Mouse (Mus musculus): Measurements from ENCODE around the gene Gm5129. TPM values are rescaled to one million over a fixed set of nuclear protein-coding genes. Genes with fewer than 3 reads are reported as not detected.

The Gm5129 gene
- polyA plus RNA-seq, 1 experiment from 2014 or later: not detected

DNA sequence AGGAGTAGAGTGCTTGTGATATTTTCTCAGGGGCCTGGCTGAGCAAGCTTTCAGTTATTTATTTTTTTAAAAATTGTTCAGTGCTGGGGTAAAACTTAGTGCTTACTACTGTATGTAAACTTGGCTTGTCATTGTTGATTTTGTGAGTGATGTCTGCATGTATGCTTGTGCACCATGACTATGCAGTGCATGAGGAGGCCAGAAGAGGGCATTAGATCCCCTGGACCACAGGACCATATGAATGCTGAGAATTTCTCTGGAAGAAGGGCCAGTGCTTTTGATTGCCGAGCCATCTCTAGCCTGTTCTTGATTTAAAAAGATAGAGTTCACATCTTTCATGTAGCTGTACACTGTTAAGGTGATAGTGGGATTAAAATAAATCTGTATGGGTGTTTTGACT is 35.2 kb upstream of the Gm5129 start:
- H3K27ac ChIP-seq (ENCODE audit: low read depth, low read length): no peak overlapping the region
- H3K4me3 ChIP-seq (ENCODE audit: low read depth, low read length): no peak overlapping the region
- no peaks in the 10 kb centered on the region for H3K36me3 ChIP-seq (ENCODE audit: control insufficient read depth, insufficient read depth, low read length)

DNA sequence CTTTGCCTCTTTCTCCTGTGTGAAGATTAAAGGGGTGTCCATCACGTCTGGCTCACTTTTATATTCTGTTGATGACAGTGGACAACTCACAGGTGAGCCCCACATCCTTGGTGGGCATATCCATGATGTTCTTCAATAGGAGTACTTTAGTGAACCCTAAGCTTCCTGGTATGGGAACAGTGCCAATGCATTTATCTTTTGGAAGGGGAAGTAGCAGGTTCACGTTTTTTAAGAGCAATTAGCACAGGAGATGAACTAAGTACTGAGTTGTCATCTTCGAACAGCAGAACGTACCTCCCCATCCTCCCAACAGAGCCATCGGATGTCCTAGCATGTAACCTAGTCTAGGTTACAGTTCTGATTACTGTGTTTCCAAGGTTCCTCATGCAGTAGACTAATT is 23.6 kb upstream of the Gm5129 start:
- H3K4me1 ChIP-seq (replicated peaks; ENCODE audit: control insufficient read depth, insufficient read depth, low read length): no peaks in the 10 kb centered on the region
- H3K27ac ChIP-seq (ENCODE audit: low read depth, low read length): no peak overlapping the region
- H3K9ac ChIP-seq (ENCODE audit: low read depth, low read length): no peak overlapping the region
- H3K9me3 ChIP-seq (ENCODE audit: control insufficient read depth, low read length): no peaks in the 10 kb centered on the region
- DNase-seq (ENCODE audit: low spot score) (no peak), ATAC-seq (ENCODE audit: low FRiP score) (no peak)
- H3K4me2 ChIP-seq (replicated peaks; ENCODE audit: low read depth, low read length): no peak overlapping the region
- no peaks in the 10 kb centered on the region for H3K27me3 ChIP-seq (ENCODE audit: control insufficient read depth, insufficient read depth, low read length)
- no peak overlapping the region for H3K4me3 ChIP-seq (ENCODE audit: low read depth, low read length)
- 92% methylated on average over 5 of the region's 5 CpGs for WGBS
- H3K36me3 ChIP-seq (ENCODE audit: control insufficient read depth, insufficient read depth, low read length): peaks cover under 1% of the 10 kb centered on the region; the same call in 1 of the 2 replicates

More for the DNA sequence above, 35.2 kb upstream of the Gm5129 start:
- H3K27me3 ChIP-seq (ENCODE audit: control insufficient read depth, insufficient read depth, low read length): no peaks in the 10 kb centered on the region
- peak; percentile 22 for DNase-seq (ENCODE audit: low spot score)
- H3K9me3 ChIP-seq (ENCODE audit: control insufficient read depth, low read length): no peaks in the 10 kb centered on the region
- H3K4me1 ChIP-seq (replicated peaks; ENCODE audit: control insufficient read depth, insufficient read depth, low read length): no peaks in the 10 kb centered on the region
- no peak overlapping the region for H3K4me2 ChIP-seq (replicated peaks; ENCODE audit: low read depth, low read length)
- H3K9ac ChIP-seq (ENCODE audit: low read depth, low read length): no peak overlapping the region
- WGBS: 82% methylated on average over 1 of the region's 1 CpGs
- ATAC-seq (ENCODE audit: low FRiP score): no peak

DNA sequence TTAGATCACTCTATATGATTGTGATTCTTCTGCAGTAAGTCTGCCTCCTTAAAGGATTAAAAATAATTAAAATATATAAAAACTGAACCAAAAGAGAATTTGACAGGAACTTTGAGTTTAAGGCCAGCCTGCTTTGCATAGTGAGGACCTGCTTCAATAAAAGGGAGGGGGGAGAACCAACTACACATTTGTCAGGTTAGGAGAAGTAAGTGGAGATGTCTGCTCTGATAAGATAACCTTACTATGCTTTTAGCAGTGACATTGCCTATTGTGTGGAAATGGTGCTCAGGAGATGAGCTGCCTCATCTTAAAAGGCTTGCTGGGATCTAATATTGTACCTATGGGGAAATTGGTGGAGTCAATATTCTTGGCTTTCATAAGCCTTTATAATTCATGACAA is 17.2 kb upstream of the Gm5129 start:
- Histone ChIP-seq H3K9ac (ENCODE audit: low read depth, low read length) (no peak overlapping the region), H3K4me3 (ENCODE audit: low read depth, low read length) (no peak overlapping the region), H3K27ac (ENCODE audit: low read depth, low read length) (no peak overlapping the region), H3K36me3 (ENCODE audit: control insufficient read depth, insufficient read depth, low read length) (peaks cover 11% of the 10 kb centered on the region; the same call in 1 of the 2 replicates), H3K27me3 (ENCODE audit: control insufficient read depth, insufficient read depth, low read length) (no peaks in the 10 kb centered on the region), H3K4me1 (replicated peaks; ENCODE audit: control insufficient read depth, insufficient read depth, low read length) (no peaks in the 10 kb centered on the region), H3K4me2 (replicated peaks; ENCODE audit: low read depth, low read length) (no peak overlapping the region), H3K9me3 (ENCODE audit: control insufficient read depth, low read length) (no peaks in the 10 kb centered on the region)
- ATAC-seq (ENCODE audit: low FRiP score) (no peak), DNase-seq (ENCODE audit: low spot score) (no peak)

DNA sequence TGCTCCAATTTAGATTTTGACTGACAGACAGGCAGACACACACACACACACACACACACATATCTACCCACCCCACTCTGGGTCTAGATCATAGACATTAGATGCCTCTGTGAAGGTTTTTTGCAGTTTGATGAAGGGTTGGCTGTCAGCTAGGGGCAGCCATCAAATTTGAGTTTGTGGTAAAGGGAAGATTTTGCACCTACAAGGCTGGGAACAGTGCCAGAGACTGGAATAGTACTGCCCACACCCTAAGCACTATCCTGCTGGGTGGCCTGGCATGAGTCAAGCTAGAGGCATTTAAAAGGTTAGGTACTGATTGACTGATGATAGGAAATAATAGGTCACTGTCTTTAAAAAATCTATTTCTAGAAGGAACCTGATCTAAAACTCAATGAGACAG is 15.6 kb upstream of the Gm5129 start:
- Histone ChIP-seq H3K9me3 (ENCODE audit: control insufficient read depth, low read length) (no peaks in the 10 kb centered on the region), H3K36me3 (ENCODE audit: control insufficient read depth, insufficient read depth, low read length) (peaks cover 11% of the 10 kb centered on the region; the same call in 1 of the 2 replicates), H3K27me3 (ENCODE audit: control insufficient read depth, insufficient read depth, low read length) (no peaks in the 10 kb centered on the region), H3K9ac (ENCODE audit: low read depth, low read length) (no peak overlapping the region), H3K4me2 (replicated peaks; ENCODE audit: low read depth, low read length) (no peak overlapping the region), H3K4me3 (ENCODE audit: low read depth, low read length) (no peak overlapping the region), H3K4me1 (replicated peaks; ENCODE audit: control insufficient read depth, insufficient read depth, low read length) (no peaks in the 10 kb centered on the region), H3K27ac (ENCODE audit: low read depth, low read length) (no peak overlapping the region)
- no peak for DNase-seq (ENCODE audit: low spot score)
- no peak for ATAC-seq (ENCODE audit: low FRiP score)

DNA sequence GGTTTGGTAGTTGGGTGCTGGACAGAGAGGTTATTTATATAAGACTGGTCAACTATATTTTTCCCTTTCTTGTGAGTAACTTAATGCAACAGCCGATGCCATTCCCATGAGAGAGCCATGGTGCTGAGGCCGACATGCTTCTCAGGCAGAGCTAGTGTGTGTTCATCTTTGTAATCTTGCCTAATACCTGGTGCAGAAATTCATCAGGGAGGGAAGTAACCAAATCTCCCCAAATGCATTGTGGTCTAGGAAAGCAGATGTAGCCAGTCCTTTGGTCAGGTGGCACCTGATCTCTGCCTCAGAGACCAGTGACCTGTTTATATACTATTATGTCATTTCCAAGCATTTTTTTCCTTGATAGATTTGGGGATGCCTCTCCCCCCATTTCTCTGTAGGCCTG is 11.9 kb upstream of the Gm5129 start:
- Histone ChIP-seq H3K4me1 (replicated peaks; ENCODE audit: control insufficient read depth, insufficient read depth, low read length) (no peaks in the 10 kb centered on the region), H3K27me3 (ENCODE audit: control insufficient read depth, insufficient read depth, low read length) (no peaks in the 10 kb centered on the region), H3K27ac (ENCODE audit: low read depth, low read length) (no peak overlapping the region), H3K4me3 (ENCODE audit: low read depth, low read length) (no peak overlapping the region), H3K36me3 (ENCODE audit: control insufficient read depth, insufficient read depth, low read length) (peaks cover 9% of the 10 kb centered on the region; the same call in 1 of the 2 replicates), H3K9ac (ENCODE audit: low read depth, low read length) (no peak overlapping the region), H3K4me2 (replicated peaks; ENCODE audit: low read depth, low read length) (no peak overlapping the region), H3K9me3 (ENCODE audit: control insufficient read depth, low read length) (no peaks in the 10 kb centered on the region)
- 96% methylated on average over 2 of the region's 2 CpGs for whole genome bisulfite sequencing
- ATAC-seq (ENCODE audit: low FRiP score) (no peak), DNase-seq (ENCODE audit: low spot score) (no peak)

DNA sequence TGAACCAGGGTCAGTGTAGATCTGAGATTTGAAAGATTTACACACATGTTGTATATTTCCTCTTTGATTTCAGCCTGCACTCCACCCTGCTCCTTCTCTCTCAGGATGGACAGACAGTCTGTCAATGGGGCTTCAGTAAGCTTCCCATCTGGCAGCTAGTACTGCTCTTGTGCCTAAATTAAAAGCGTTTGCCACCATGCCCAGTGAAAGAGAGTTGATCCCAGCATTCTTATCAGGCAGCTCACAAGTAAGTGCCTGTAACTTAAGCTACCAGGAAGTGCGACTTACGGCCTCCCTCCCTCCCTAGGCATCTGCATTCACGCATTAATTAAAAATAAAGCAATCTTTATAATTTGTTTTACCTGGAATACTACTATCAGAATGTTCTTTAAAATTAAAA is 5.4 kb upstream of the Gm5129 start:
- no peak for ATAC-seq (ENCODE audit: low FRiP score)
- no peak for DNase-seq (ENCODE audit: low spot score)
- no peaks in the 10 kb centered on the region for H3K27me3 ChIP-seq (ENCODE audit: control insufficient read depth, insufficient read depth, low read length)
- H3K9ac ChIP-seq (ENCODE audit: low read depth, low read length): no peak overlapping the region
- H3K4me2 ChIP-seq (replicated peaks; ENCODE audit: low read depth, low read length): no peak overlapping the region
- WGBS: 84% methylated on average over 4 of the region's 4 CpGs
- H3K27ac ChIP-seq (ENCODE audit: low read depth, low read length): no peak overlapping the region
- no peak overlapping the region for H3K4me3 ChIP-seq (ENCODE audit: low read depth, low read length)
- H3K36me3 ChIP-seq (ENCODE audit: control insufficient read depth, insufficient read depth, low read length): no peaks in the 10 kb centered on the region
- H3K4me1 ChIP-seq (replicated peaks; ENCODE audit: control insufficient read depth, insufficient read depth, low read length): no peaks in the 10 kb centered on the region
- no peaks in the 10 kb centered on the region for H3K9me3 ChIP-seq (ENCODE audit: control insufficient read depth, low read length)

DNA sequence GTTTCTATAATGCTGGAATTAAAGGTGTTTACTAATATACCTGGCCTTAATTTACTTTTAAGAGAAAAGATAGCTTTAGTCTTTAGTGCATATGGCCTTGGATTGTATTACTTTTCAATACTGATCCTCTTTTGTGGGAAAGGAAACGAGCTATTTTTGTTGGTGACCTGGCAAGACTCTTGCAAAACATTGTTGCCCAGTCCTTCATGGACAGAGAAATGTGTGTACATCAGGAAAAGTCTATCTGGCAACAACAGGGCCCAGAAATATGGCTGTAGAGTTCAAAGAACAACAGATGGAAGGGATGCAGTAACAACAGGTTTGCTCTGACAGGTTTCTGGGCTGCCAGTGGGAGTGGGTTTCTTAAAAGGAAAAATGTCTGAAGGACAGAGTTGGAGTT is 4.9 kb upstream of the Gm5129 start:
- Histone ChIP-seq H3K4me1 (replicated peaks; ENCODE audit: control insufficient read depth, insufficient read depth, low read length) (no peaks in the 10 kb centered on the region), H3K27me3 (ENCODE audit: control insufficient read depth, insufficient read depth, low read length) (no peaks in the 10 kb centered on the region), H3K4me2 (replicated peaks; ENCODE audit: low read depth, low read length) (no peak overlapping the region), H3K36me3 (ENCODE audit: control insufficient read depth, insufficient read depth, low read length) (no peaks in the 10 kb centered on the region), H3K9me3 (ENCODE audit: control insufficient read depth, low read length) (no peaks in the 10 kb centered on the region), H3K27ac (ENCODE audit: low read depth, low read length) (no peak overlapping the region), H3K4me3 (ENCODE audit: low read depth, low read length) (no peak overlapping the region), H3K9ac (ENCODE audit: low read depth, low read length) (no peak overlapping the region)
- ATAC-seq (ENCODE audit: low FRiP score): no peak
- WGBS: 87% methylated on average over 1 of the region's 1 CpGs
- no peak for DNase-seq (ENCODE audit: low spot score)

DNA sequence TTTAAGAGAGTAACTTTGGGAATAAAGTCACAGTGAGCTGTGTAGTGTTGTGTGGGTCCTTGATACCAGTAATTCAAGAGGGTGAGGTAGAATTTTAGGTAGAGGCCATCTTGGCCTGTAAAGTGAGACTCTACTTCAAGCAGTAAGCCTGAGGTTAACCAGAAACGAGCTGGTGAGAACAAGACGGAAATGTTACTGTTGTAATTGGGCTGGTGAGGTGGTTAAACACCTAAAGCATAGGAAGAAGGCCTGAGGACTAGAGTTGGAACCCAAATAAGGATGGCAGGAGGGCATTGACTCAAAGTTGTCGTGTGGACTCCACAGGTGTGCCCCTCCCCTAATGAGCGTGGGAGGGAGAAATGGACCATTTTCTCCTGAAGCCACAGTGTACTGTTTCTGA is 2.3 kb upstream of the Gm5129 start:
- WGBS: 91% methylated on average over 4 of the region's 4 CpGs
- Histone ChIP-seq H3K4me3 (ENCODE audit: low read depth, low read length) (no peak overlapping the region), H3K36me3 (ENCODE audit: control insufficient read depth, insufficient read depth, low read length) (no peaks in the 10 kb centered on the region), H3K9ac (ENCODE audit: low read depth, low read length) (no peak overlapping the region), H3K4me1 (replicated peaks; ENCODE audit: control insufficient read depth, insufficient read depth, low read length) (no peaks in the 10 kb centered on the region), H3K4me2 (replicated peaks; ENCODE audit: low read depth, low read length) (no peak overlapping the region), H3K9me3 (ENCODE audit: control insufficient read depth, low read length) (no peaks in the 10 kb centered on the region), H3K27me3 (ENCODE audit: control insufficient read depth, insufficient read depth, low read length) (no peaks in the 10 kb centered on the region), H3K27ac (ENCODE audit: low read depth, low read length) (no peak overlapping the region)
- DNase-seq (ENCODE audit: low spot score): no peak
- no peak for ATAC-seq (ENCODE audit: low FRiP score)

DNA sequence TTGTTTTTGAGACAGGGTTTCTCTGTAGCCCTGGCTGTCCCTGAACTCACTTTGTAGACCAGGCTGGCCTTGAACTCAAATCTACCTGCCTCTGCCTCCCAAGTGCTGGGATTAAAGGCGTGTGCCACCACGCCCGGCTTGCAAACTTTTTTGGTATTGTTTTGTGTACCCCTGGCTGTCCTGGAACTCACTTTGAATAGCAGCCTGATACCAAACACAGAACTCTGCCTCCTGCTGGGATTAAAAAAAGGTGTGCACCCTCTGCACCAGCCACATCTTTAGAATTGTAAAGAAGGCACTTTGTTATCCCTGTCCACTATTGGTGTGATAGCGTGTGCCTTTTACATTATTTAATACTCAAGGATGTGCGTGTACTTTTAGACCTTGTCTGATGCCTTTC is 1.7 kb upstream of the Gm5129 start:
- WGBS: 93% methylated on average over 5 of the region's 5 CpGs
- Histone ChIP-seq H3K9ac (ENCODE audit: low read depth, low read length) (no peak overlapping the region), H3K4me3 (ENCODE audit: low read depth, low read length) (no peak overlapping the region), H3K9me3 (ENCODE audit: control insufficient read depth, low read length) (no peaks in the 10 kb centered on the region), H3K27me3 (ENCODE audit: control insufficient read depth, insufficient read depth, low read length) (no peaks in the 10 kb centered on the region), H3K36me3 (ENCODE audit: control insufficient read depth, insufficient read depth, low read length) (no peaks in the 10 kb centered on the region), H3K4me1 (replicated peaks; ENCODE audit: control insufficient read depth, insufficient read depth, low read length) (no peaks in the 10 kb centered on the region), H3K27ac (ENCODE audit: low read depth, low read length) (no peak overlapping the region), H3K4me2 (replicated peaks; ENCODE audit: low read depth, low read length) (peak overlapping the region; percentile 83; the same call in 1 of the 2 replicates)
- no peak for DNase-seq (ENCODE audit: low spot score)
- no peak for ATAC-seq (ENCODE audit: low FRiP score)
